Mouse (Mus musculus): ENCODE results near the gene Exoc3l4.

GRCm38 (mm10) chr12:111478924-111479323 lies 62.1 kb downstream of the Exoc3l4 start:
- no peak for TF ChIP-seq ZNF384 (IDR thresholded peaks at IDR 0.05; ENCODE audit: low read depth, low read length)
- TF ChIP-seq CHD2 (IDR thresholded peaks at IDR 0.05; ENCODE audit: low read depth, low read length): no peak

Measured in ES-E14 (cell line).